Mouse (Mus musculus) CD4-positive, CD25-positive, alpha-beta regulatory T cell (primary cell): ENCODE data around the gene Cnfn. TPM values are rescaled to one million over a fixed set of nuclear protein-coding genes. Genes with fewer than 3 reads are reported as not detected.

ENCODE experiments used
- polyA plus RNA-seq: library from polyadenylated mRNA; unstranded; fragments of 100-300 nt; shearing (Covaris generic); gene quantifications from one replicate; pipeline ENCODE4 v1.2.1, GENCODE M21; 2017

Cnfn gene
- not detected for polyA plus RNA-seq

GRCm38 (mm10) chr7:25369058-25369749 lies at the start of gene Cnfn:
TSS of gene Cnfn (minus strand) at chr7:25369724.

GRCm38 (mm10) chr7:25412833-25413441 lies 43.4 kb upstream of the Cnfn start, which contains the start of gene Cxcl17:
TSS of gene Cxcl17 (minus strand) at chr7:25412886.

GRCm38 (mm10) chr7:25398610-25399009 lies 29.1 kb upstream of the Cnfn start, which contains the start of gene Lipe:
TSS of gene Lipe (minus strand) at chr7:25398710.

Other genes with a start within 250 kb of the Cnfn start
- gene Pou2f2, start 190.0 kb downstream of the Cnfn start, polyA plus RNA-seq, result 113 TPM
- gene Dedd2, start 149.1 kb downstream of the Cnfn start, polyA plus RNA-seq, result 113 TPM
- 4.9 TPM for gene Zfp526, start 148.3 kb downstream of the Cnfn start, polyA plus RNA-seq
- 102 TPM for gene Gsk3a, start 131.9 kb downstream of the Cnfn start, polyA plus RNA-seq
- 2.6 TPM for gene Erf, start 119.0 kb downstream of the Cnfn start, polyA plus RNA-seq
- 38.0 TPM for gene Cic, start 102.0 kb downstream of the Cnfn start, polyA plus RNA-seq
- 36.8 TPM for gene Pafah1b3, start 71.7 kb downstream of the Cnfn start, polyA plus RNA-seq
- not detected for gene Prr19, start 68.3 kb downstream of the Cnfn start, polyA plus RNA-seq
- not detected for gene Tmem145, start 63.6 kb downstream of the Cnfn start, polyA plus RNA-seq
- gene Megf8, start 52.6 kb downstream of the Cnfn start, polyA plus RNA-seq, result 0.13 TPM
- gene Lipe, start 29.0 kb upstream of the Cnfn start, polyA plus RNA-seq, result 19.4 TPM
- gene Cxcl17, start 43.2 kb upstream of the Cnfn start, polyA plus RNA-seq, result not detected
- 0.72 TPM for gene Ceacam1, start 107.9 kb upstream of the Cnfn start, polyA plus RNA-seq
- gene Ceacam2, start 170.1 kb upstream of the Cnfn start, polyA plus RNA-seq, result 0.39 TPM
- 0.19 TPM for gene Erich4, start 246.2 kb upstream of the Cnfn start, polyA plus RNA-seq
- gene Dmac2, start 249.7 kb upstream of the Cnfn start, polyA plus RNA-seq, result 64.9 TPM